Mouse (Mus musculus): ENCODE data around the gene Gpr180. TPM values are rescaled to one million over a fixed set of nuclear protein-coding genes. Genes with fewer than 3 reads are reported as not detected.
"Not testable (repeated sequence)": the region's sequence is repeated elsewhere in the genome, so short reads cannot be mapped to it uniquely, and the experiment has no call there.

The Gpr180 gene
- 25.1 and 26.1 TPM in 2 replicates for polyA plus RNA-seq (2012; rRNA removed)

DNA sequence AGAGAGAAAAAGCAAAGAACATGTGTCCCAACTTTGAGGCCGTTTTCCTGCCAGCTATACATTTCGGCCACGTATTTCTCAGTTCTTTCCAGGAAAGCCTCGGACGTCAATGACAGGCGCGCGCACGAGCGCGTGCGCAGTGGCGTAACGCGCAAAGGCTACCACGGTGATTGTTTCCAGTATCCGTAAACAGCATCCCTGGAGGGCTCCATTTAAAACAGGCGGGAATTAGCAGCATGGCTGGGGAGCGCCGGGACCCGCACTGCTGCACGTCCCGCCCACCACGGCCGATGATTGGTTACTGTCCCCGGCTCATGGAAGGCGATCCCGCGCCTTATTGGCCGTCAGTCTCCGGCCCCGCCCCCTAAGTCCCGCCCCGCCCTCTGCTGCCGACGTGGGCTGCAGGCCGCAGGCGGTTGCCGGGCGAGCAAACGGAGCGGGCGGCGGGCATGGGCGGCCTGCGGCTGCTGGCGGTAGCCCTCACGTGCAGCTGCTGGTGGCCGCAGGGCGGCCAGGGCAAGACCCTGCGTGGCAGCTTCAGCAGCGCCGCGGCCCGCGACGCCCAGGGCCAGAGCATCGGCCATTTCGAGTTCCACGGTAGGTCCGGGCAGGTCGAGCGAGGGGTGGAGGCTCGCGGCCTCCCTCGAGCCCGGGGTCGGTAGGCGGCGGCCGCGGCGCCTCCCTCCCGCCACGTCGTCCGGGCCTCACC lies at the start of gene Gpr180:
Gpr180 (plus strand) TSS at position 415 of the 709 bp plus-strand sequence.
- H3K4me1 ChIP-seq (ENCODE audit: control insufficient read depth, insufficient read depth, low read length): peaks cover 9% of the 10 kb centered on the region
- WGBS: under 1% methylated on average over 76 of the region's 77 CpGs
- peak within 1 kb of the TSS; percentile 75 for H3K4me3 ChIP-seq (replicated peaks; ENCODE audit: extremely low read depth, low read depth, low read length)
- DNase-seq: peak; percentile 95
- TF ChIP-seq CTCF (IDR thresholded peaks at IDR 0.05; ENCODE audit: insufficient read depth, low read length) (no peak), POLR2A (IDR thresholded peaks at IDR 0.05; ENCODE audit: borderline replicate concordance, extremely low read depth, low read depth, low read length) (peak; percentile 13; the same call in 1 of the 2 replicates)

DNA sequence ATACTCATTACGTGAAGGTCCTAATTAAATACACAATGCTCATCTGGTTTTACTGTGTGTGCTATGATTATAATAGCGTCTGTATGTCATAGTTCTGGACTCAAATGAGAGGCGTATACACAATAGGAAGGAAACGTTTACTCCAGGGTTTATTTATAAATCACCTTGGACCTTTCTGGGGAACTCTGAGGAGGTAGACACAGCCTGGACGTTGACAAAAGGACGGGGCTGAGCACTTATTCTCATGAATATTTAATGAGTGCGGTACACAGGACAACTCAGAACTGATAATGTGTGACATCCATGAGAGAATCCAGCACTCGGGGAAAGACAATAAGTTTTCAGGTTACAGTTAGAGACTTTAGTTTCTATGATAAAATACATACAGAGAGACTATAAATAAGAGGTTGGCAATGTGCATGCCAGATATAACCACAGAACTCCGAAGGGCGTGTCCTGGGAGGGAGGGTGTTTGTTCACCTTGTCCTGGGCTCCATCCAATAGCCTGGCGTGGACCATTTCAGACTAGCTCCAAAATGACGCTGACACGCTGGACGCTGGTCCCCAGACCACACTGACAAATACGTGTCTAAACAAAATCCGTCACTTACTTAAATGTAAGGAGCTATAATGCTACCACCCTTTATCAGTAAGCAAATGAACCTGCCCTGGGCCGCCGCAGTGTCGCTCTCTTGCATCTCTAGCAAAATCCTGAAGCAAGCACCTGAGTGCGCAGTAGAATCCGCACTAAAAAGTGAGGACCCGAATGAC lies 48.3 kb upstream of the Gpr180 start:
- Histone ChIP-seq H3K4me1 (ENCODE audit: control insufficient read depth, insufficient read depth, low read length) (peaks cover 2% of the 10 kb centered on the region; the same call in 1 of the 2 replicates), H3K4me3 (replicated peaks; ENCODE audit: extremely low read depth, low read depth, low read length) (peak overlapping the region; percentile 97)
- 6% methylated on average over 22 of the region's 22 CpGs for WGBS
- TF ChIP-seq POLR2A (IDR thresholded peaks at IDR 0.05; ENCODE audit: borderline replicate concordance, extremely low read depth, low read depth, low read length): no peak
- no peak for TF ChIP-seq CTCF (IDR thresholded peaks at IDR 0.05; ENCODE audit: insufficient read depth, low read length)
- no peak for DNase-seq

DNA sequence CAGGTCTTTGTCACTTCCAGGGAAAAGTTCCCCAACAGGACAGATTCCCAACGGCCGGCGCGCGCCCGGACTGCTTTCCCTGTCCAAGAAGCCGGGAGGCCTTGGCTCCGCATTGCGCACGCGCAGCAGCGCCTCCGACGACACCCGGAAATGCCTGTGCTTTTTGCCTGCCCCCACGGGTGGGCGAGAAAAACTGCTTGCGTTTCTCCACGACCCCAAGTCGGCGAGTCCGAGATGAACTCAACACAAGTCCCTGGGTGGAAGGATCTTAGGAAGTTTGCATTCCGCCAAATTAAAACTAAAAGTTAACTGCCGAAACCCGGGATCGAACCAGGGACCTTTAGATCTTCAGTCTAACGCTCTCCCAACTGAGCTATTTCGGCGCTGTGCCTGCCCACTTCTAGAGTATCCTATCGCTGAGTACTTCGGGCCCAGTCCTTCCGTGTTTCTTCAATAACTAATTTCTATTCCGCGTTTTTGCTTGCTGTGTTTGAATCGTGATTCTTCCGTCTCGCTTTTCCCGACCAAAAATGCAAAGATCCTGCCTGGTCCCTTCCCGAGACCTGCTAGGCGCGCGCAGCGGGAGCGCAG lies 47.6 kb upstream of the Gpr180 start:
- DNase-seq: peak; percentile 91
- H3K4me3 ChIP-seq (replicated peaks; ENCODE audit: extremely low read depth, low read depth, low read length): peak overlapping the region; percentile 97
- WGBS: under 1% methylated on average over 44 of the region's 44 CpGs
- H3K4me1 ChIP-seq (ENCODE audit: control insufficient read depth, insufficient read depth, low read length): peaks cover 2% of the 10 kb centered on the region; the same call in 1 of the 2 replicates
- TF ChIP-seq POLR2A (IDR thresholded peaks at IDR 0.05; ENCODE audit: borderline replicate concordance, extremely low read depth, low read depth, low read length) (peak; percentile 43; the same call in 1 of the 2 replicates), CTCF (IDR thresholded peaks at IDR 0.05; ENCODE audit: insufficient read depth, low read length) (no peak)

GRCm38 (mm10) chr14:118089806-118090392 lies 47.1 kb upstream of the Gpr180 start:
- peak overlapping the region; percentile 97 for H3K4me3 ChIP-seq (replicated peaks; ENCODE audit: extremely low read depth, low read depth, low read length)
- no peak for DNase-seq
- TF ChIP-seq CTCF (IDR thresholded peaks at IDR 0.05; ENCODE audit: insufficient read depth, low read length) (no peak), POLR2A (IDR thresholded peaks at IDR 0.05; ENCODE audit: borderline replicate concordance, extremely low read depth, low read depth, low read length) (no peak)
- peaks cover 2% of the 10 kb centered on the region; the same call in 1 of the 2 replicates for H3K4me1 ChIP-seq (ENCODE audit: control insufficient read depth, insufficient read depth, low read length)
- WGBS: 3% methylated on average over 18 of the region's 18 CpGs

GRCm38 (mm10) chr14:118098265-118098664 lies 38.7 kb upstream of the Gpr180 start:
- no peak for DNase-seq
- WGBS: 52% methylated on average over 2 of the region's 2 CpGs
- TF ChIP-seq POLR2A (IDR thresholded peaks at IDR 0.05; ENCODE audit: borderline replicate concordance, extremely low read depth, low read depth, low read length) (no peak), CTCF (IDR thresholded peaks at IDR 0.05; ENCODE audit: insufficient read depth, low read length) (no peak)
- H3K4me1 ChIP-seq (ENCODE audit: control insufficient read depth, insufficient read depth, low read length): no peaks in the 10 kb centered on the region
- no peak overlapping the region for H3K4me3 ChIP-seq (replicated peaks; ENCODE audit: extremely low read depth, low read depth, low read length)

GRCm38 (mm10) chr14:118101227-118101990 lies 35.5 kb upstream of the Gpr180 start:
- WGBS: 77% methylated on average over 14 of the region's 14 CpGs
- no peak for DNase-seq
- no peak overlapping the region for H3K4me3 ChIP-seq (replicated peaks; ENCODE audit: extremely low read depth, low read depth, low read length)
- TF ChIP-seq CTCF (IDR thresholded peaks at IDR 0.05; ENCODE audit: insufficient read depth, low read length) (no peak), POLR2A (IDR thresholded peaks at IDR 0.05; ENCODE audit: borderline replicate concordance, extremely low read depth, low read depth, low read length) (no peak)
- H3K4me1 ChIP-seq (ENCODE audit: control insufficient read depth, insufficient read depth, low read length): no peaks in the 10 kb centered on the region

- 96% methylated on average over 2 of the region's 2 CpGs for WGBS
- not testable (repeated sequence) for DNase-seq; H3K4me3 ChIP-seq (replicated peaks; ENCODE audit: extremely low read depth, low read depth, low read length); H3K4me1 ChIP-seq (ENCODE audit: control insufficient read depth, insufficient read depth, low read length)
These were observed 29.5 kb upstream of the Gpr180 start for GRCm38 (mm10) chr14:118107479-118107878.

- no peak for TF ChIP-seq POLR2A (IDR thresholded peaks at IDR 0.05; ENCODE audit: borderline replicate concordance, extremely low read depth, low read depth, low read length)
- no peak for TF ChIP-seq CTCF (IDR thresholded peaks at IDR 0.05; ENCODE audit: insufficient read depth, low read length)
- no peak for DNase-seq
- Histone ChIP-seq H3K4me3 (replicated peaks; ENCODE audit: extremely low read depth, low read depth, low read length) (no peak overlapping the region), H3K4me1 (ENCODE audit: control insufficient read depth, insufficient read depth, low read length) (no peaks in the 10 kb centered on the region)
- WGBS: 80% methylated on average over 6 of the region's 6 CpGs
These were observed 23.8 kb upstream of the Gpr180 start for GRCm38 (mm10) chr14:118113116-118113515.

GRCm38 (mm10) chr14:118124129-118124528 lies 12.8 kb upstream of the Gpr180 start:
- no peak for DNase-seq
- Histone ChIP-seq H3K4me1 (ENCODE audit: control insufficient read depth, insufficient read depth, low read length) (no peaks in the 10 kb centered on the region), H3K4me3 (replicated peaks; ENCODE audit: extremely low read depth, low read depth, low read length) (no peak overlapping the region)
- TF ChIP-seq CTCF (IDR thresholded peaks at IDR 0.05; ENCODE audit: insufficient read depth, low read length): no peak
- TF ChIP-seq POLR2A (IDR thresholded peaks at IDR 0.05; ENCODE audit: borderline replicate concordance, extremely low read depth, low read depth, low read length): no peak
- 35% methylated on average over 5 of the region's 5 CpGs for WGBS
